Mouse (Mus musculus): ENCODE measurements around the gene Sestd1. TPM values are rescaled to one million over a fixed set of nuclear protein-coding genes. Genes with fewer than 3 reads are reported as not detected.

Gene Sestd1
- 17.1 and 18.4 TPM in 2 replicates for polyA plus RNA-seq (2015; fragmentation: Nextera tagmentation; extraction: Ambion mirVana)

DNA sequence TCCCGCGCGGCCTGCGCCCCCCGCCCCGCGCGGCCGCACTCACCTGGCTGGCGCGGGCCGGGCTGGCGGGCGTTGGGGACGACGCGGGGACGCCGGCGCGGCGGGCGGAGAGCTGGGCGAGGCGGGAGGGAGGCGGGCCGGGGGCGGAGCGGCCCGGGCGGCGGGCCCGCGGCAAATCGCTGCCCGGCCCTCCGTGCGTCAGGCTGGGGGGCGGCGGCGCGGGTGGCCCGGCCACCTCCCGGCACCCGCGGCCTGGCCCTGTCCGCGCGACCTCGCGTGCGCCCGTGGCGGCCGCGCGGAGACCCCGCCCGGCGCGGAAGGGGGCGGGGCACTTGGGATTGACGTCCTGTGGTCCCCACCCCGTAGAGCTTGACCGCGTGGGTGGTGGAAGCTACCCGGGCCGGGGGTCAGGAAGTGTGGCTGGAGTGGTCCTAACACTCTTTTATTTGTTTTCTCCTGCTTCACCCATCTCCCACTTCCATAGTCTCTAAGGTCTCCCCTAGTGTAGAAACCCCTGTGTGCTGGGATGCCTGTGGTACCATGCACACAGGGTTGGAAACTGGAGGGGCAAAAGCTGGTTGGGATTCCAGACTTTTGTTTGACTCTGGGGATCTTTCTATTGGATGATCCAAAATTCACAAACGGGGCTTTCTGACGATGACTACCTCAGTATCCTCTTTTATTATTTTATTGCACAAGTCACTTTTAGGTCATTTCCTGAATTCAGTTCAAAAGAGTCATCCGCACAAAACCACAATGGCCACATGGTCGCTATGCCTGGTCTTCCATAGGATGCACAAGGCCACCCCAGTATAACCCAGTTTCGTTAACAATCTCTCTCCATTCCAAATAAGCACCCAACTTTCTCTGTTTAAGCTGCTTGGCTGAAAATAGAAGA lies at the start of gene Sestd1:
Gene Sestd1 (minus strand): TSS at position 81 of the 898 bp plus-strand sequence.
- ATAC-seq (ENCODE audit: insufficient read depth, low FRiP score, low read depth) = peak; percentile 82
- WGBS = 7% methylated on average over 35 of the region's 73 CpGs

DNA sequence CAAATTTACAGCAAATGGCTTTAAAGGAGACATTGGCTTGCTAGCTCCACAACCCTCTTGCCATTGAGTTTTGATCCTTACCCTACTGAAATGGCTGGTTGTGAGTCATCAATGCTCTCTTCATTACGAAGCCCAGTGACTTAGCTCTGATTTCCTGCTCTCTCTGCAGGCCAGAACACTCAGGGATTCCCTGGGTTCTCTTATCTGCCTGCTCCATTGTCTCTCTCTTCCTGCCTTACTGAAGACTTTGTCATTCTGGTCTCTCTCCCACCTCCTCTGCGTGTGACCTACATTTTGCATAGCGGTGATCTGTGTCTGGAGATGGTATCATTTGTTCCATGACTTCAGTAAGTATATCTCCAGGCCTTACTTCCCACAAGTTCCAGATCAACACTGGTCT lies 46.9 kb upstream of the Sestd1 start:
- ATAC-seq (ENCODE audit: insufficient read depth, low FRiP score, low read depth) = no peak
- Histone ChIP-seq H3K27ac (no peak overlapping the region), H3K9me3 (no peaks in the 10 kb centered on the region), H3K4me1 (no peaks in the 10 kb centered on the region), H3K4me2 (no peak overlapping the region), H3K36me3 (no peaks in the 10 kb centered on the region), H3K27me3 (replicated peaks) (no peaks in the 10 kb centered on the region), H3K9ac (no peak overlapping the region), H3K4me3 (replicated peaks) (no peak overlapping the region)
- 76% methylated on average over 3 of the region's 3 CpGs for WGBS

More for the DNA sequence above, at the start of gene Sestd1:
- Histone ChIP-seq H3K9ac (peak within 1 kb of the TSS; percentile 88), H3K9me3 (no peaks in the 10 kb centered on the region), H3K4me1 (peaks cover 8% of the 10 kb centered on the region), H3K36me3 (no peaks in the 10 kb centered on the region), H3K4me3 (replicated peaks) (peak within 1 kb of the TSS; percentile 91), H3K27ac (peak within 1 kb of the TSS; percentile 65; the same call in 1 of the 2 replicates), H3K27me3 (replicated peaks) (no peaks in the 10 kb centered on the region), H3K4me2 (peak within 1 kb of the TSS; percentile 88)

DNA sequence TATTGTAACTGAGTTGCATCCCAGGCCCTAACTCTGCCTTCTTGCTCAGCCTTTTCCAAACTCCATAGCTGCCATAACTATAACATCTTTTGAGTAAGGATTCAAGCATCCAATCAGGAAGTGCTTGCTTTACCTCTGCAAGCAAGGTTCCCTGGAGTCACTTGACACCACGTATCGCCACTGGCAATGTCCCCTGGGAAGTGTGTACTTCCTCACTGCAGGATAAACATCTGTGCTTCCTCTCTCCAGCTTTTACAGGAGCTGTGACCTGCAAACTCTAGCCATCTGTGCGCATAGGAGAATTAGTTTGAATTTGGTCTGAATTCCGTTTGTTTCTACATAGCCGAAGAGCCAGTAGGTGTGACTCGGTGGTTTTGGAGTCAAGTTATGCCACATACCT lies 43.3 kb upstream of the Sestd1 start:
- Histone ChIP-seq H3K9me3 (no peaks in the 10 kb centered on the region), H3K27me3 (replicated peaks) (no peaks in the 10 kb centered on the region), H3K4me2 (no peak overlapping the region), H3K27ac (no peak overlapping the region), H3K4me3 (replicated peaks) (no peak overlapping the region), H3K9ac (no peak overlapping the region), H3K4me1 (no peaks in the 10 kb centered on the region), H3K36me3 (no peaks in the 10 kb centered on the region)
- no peak for ATAC-seq (ENCODE audit: insufficient read depth, low FRiP score, low read depth)
- 39% methylated on average over 6 of the region's 6 CpGs for WGBS

DNA sequence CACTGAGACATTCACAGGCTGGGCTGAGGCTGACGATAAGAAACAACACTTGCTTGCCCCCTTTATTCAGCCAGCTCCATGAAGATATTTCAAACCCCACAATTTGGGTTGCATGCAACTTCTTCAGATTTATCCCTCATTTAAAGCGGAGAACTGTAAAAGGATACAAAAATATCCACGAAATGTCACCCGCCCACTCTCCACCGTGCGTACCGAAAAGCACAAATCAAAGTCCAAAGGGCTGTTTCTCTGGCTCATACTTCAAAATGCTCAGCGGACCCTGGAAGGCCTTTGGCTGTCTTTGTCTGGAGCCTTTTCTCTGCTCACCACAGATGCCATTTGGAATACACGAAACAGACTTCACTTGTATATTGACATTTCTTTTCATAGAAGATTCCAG lies 42.8 kb upstream of the Sestd1 start:
- Histone ChIP-seq H3K4me2 (no peak overlapping the region), H3K27ac (no peak overlapping the region), H3K4me1 (no peaks in the 10 kb centered on the region), H3K36me3 (no peaks in the 10 kb centered on the region), H3K9ac (no peak overlapping the region), H3K9me3 (no peaks in the 10 kb centered on the region), H3K27me3 (replicated peaks) (no peaks in the 10 kb centered on the region), H3K4me3 (replicated peaks) (no peak overlapping the region)
- WGBS = 63% methylated on average over 9 of the region's 9 CpGs
- ATAC-seq (ENCODE audit: insufficient read depth, low FRiP score, low read depth) = no peak

DNA sequence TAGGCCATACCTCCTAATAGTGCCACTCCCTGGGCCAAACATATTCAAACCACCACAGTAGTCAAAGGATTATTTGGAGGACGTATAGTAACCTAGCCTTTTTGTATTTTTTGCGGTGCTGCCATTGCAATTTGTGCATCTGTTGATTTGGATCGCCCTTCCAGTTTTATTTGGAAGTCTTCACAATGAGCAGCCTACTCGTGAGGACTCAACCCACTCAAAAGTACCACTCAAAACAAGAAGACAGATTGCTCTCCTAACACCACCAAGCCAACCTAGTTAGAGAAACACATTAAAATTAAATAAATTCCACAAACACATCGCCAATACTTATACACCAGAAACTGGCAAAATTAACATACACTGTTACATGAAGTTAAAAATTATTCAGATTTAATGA lies 38.8 kb upstream of the Sestd1 start:
- ATAC-seq (ENCODE audit: insufficient read depth, low FRiP score, low read depth) = no peak
- Histone ChIP-seq H3K9ac (no peak overlapping the region), H3K4me2 (no peak overlapping the region), H3K36me3 (no peaks in the 10 kb centered on the region), H3K4me1 (no peaks in the 10 kb centered on the region), H3K27me3 (replicated peaks) (no peaks in the 10 kb centered on the region), H3K4me3 (replicated peaks) (no peak overlapping the region), H3K9me3 (no peaks in the 10 kb centered on the region), H3K27ac (no peak overlapping the region)
- 89% methylated on average over 5 of the region's 5 CpGs for WGBS

DNA sequence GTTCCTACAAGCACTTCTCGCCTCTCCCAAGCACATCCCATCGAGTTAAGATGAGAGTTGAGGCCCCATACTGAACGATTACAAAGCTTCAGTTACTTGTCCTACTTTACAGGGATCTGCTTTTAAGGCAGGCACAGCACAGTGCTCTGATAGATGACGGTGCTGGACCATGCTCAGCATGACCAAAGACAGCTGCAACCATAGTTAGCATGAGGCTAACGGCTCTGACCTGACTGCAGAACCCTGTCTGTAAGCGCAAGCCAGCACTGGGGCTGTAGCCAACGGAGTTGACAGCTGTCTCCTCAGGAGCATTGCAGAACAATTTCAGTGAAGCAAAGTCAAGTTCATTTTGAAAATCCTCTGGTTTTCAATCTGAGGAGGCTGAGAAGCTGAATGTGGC lies 36.6 kb upstream of the Sestd1 start:
- Histone ChIP-seq H3K4me1 (no peaks in the 10 kb centered on the region), H3K4me3 (replicated peaks) (no peak overlapping the region), H3K9me3 (no peaks in the 10 kb centered on the region), H3K27me3 (replicated peaks) (no peaks in the 10 kb centered on the region), H3K9ac (no peak overlapping the region), H3K4me2 (no peak overlapping the region), H3K36me3 (no peaks in the 10 kb centered on the region), H3K27ac (no peak overlapping the region)
- 29% methylated on average over 7 of the region's 7 CpGs for WGBS
- no peak; the same call in 1 of the 2 replicates for ATAC-seq (ENCODE audit: insufficient read depth, low FRiP score, low read depth)

DNA sequence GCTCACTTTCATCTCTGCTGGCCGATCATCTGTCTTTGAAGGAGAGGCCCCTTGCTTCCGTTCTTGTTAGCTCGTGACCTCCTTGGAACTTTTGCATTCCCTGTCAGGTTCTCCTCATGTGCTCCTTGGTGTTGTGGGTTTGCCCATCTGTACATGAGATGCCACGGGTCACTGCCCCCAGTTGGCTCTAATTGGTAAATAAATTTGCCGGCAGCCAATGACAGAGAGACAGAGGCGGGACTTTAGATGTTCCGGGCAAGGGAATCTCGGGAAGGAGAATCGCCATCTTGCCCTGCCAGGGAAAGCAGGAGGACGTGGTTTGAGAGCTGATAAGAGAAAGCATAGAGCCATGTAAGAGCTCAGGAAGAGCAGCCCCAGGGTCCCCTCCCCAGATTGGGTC lies 33.5 kb upstream of the Sestd1 start:
- no peaks in the 10 kb centered on the region for H3K4me1 ChIP-seq
- H3K27ac ChIP-seq = no peak overlapping the region
- H3K36me3 ChIP-seq = no peaks in the 10 kb centered on the region
- no peak for ATAC-seq (ENCODE audit: insufficient read depth, low FRiP score, low read depth)
- H3K4me2 ChIP-seq = no peak overlapping the region
- H3K9ac ChIP-seq = no peak overlapping the region
- no peak overlapping the region for H3K4me3 ChIP-seq (replicated peaks)
- 88% methylated on average over 10 of the region's 10 CpGs for WGBS
- H3K9me3 ChIP-seq = no peaks in the 10 kb centered on the region
- H3K27me3 ChIP-seq (replicated peaks) = no peaks in the 10 kb centered on the region

DNA sequence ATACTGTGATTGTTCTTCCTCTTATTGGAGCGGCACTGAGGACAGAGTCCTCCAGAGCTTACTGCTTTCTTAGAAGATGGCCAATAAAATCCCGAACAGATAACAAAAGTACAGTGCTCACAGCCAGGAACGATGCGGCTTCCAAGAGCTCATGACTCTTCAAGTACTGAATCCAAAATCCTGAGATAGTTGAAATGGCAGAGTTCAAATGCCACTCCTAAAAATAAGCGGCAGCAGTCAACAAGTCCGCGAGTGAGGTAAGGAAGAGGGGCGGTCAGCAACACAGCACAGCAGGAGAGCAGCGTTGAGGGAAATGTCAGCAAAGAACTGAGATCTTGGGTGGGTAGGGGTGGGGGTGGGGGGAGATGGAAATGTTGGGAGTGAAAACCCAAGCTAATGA lies 32.2 kb upstream of the Sestd1 start:
- Histone ChIP-seq H3K27me3 (replicated peaks) (no peaks in the 10 kb centered on the region), H3K9ac (no peak overlapping the region), H3K4me3 (replicated peaks) (no peak overlapping the region), H3K4me1 (no peaks in the 10 kb centered on the region), H3K27ac (no peak overlapping the region), H3K36me3 (no peaks in the 10 kb centered on the region), H3K9me3 (no peaks in the 10 kb centered on the region), H3K4me2 (no peak overlapping the region)
- ATAC-seq (ENCODE audit: insufficient read depth, low FRiP score, low read depth) = no peak
- WGBS = 70% methylated on average over 9 of the region's 9 CpGs

DNA sequence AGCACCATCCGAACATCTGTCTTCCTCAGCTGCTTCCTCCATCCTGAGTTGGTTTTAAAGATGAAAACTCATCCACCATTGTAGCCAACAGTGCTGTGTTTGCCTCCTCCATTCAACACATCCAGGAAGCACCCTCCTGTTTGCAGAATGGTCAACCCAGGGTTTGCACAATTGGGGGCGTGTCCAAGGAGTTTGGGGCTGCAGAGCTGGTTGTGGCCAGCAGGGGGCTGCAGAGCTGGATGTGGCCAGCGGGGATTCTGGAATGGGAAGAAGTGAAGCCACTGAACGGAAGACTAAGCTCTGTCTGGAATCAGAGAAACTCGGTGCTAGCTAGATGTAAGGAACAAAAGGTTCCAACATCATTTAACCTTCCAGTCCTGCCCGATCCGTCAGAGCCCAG lies 28.9 kb upstream of the Sestd1 start:
- H3K9ac ChIP-seq = no peak overlapping the region
- H3K27me3 ChIP-seq (replicated peaks) = no peaks in the 10 kb centered on the region
- H3K27ac ChIP-seq = no peak overlapping the region
- no peak; the same call in 1 of the 2 replicates for ATAC-seq (ENCODE audit: insufficient read depth, low FRiP score, low read depth)
- H3K4me2 ChIP-seq = no peak overlapping the region
- 58% methylated on average over 7 of the region's 7 CpGs for WGBS
- no peaks in the 10 kb centered on the region for H3K36me3 ChIP-seq
- no peaks in the 10 kb centered on the region for H3K4me1 ChIP-seq
- H3K4me3 ChIP-seq (replicated peaks) = no peak overlapping the region
- H3K9me3 ChIP-seq = no peaks in the 10 kb centered on the region

DNA sequence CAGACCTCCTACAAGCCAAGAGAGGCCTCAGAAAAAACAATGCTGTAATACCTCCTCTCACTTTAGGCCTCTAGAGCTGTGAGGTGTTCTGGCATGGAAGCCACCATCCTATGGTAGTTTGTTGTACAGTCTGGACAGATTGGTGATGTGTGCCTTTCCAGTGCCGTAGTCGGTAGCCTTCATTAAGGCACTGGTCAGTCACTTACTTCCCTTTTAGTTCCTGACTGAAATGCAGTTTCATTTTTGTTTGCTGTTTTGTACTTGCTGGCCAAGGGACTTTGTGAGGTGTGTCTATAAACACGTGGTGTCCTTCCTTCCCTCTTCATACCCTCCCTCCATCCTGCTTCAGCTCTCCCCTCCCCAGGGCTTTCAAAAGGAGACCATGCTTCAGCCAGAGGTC lies 24.1 kb upstream of the Sestd1 start:
- WGBS = 59% methylated on average over 3 of the region's 3 CpGs
- no peak for ATAC-seq (ENCODE audit: insufficient read depth, low FRiP score, low read depth)

DNA sequence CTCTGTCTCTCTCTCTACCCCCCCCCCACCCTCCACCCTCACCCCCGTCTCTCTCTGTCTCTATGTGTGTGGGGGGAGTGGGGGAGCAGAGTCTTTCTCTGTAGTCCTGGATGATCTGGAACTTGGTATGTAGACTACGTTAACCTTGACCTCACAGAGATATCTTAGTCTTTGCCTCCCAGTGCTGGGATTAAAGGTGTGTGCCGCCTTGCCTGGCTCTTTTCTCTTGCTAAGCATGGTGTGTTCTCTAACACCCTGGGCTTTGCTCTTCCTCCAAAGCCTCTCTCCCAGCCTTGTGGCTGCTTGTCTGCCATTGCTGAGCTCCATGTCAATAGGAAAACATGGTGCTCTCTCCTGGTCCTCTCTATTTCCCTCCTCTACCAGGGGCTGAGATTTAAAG lies 23.3 kb upstream of the Sestd1 start:
- H3K27me3 ChIP-seq (replicated peaks) = no peaks in the 10 kb centered on the region
- no peaks in the 10 kb centered on the region for H3K36me3 ChIP-seq
- H3K4me2 ChIP-seq = no peak overlapping the region
- H3K4me1 ChIP-seq = 0 out of 2 replicates have a peak, but pooled peaks cover 2% of the 10 kb centered on the region
- no peak overlapping the region for H3K4me3 ChIP-seq (replicated peaks)
- no peaks in the 10 kb centered on the region for H3K9me3 ChIP-seq
- no peak overlapping the region for H3K27ac ChIP-seq
- ATAC-seq (ENCODE audit: insufficient read depth, low FRiP score, low read depth) = no peak
- WGBS = 55% methylated on average over 3 of the region's 3 CpGs
- no peak overlapping the region for H3K9ac ChIP-seq

More for the DNA sequence above, 24.1 kb upstream of the Sestd1 start:
- H3K4me1 ChIP-seq = 0 out of 2 replicates have a peak, but pooled peaks cover 2% of the 10 kb centered on the region
- H3K27me3 ChIP-seq (replicated peaks) = no peaks in the 10 kb centered on the region
- no peak overlapping the region for H3K4me2 ChIP-seq
- H3K4me3 ChIP-seq (replicated peaks) = no peak overlapping the region
- H3K9me3 ChIP-seq = no peaks in the 10 kb centered on the region
- H3K36me3 ChIP-seq = no peaks in the 10 kb centered on the region
- H3K9ac ChIP-seq = no peak overlapping the region
- no peak overlapping the region for H3K27ac ChIP-seq

DNA sequence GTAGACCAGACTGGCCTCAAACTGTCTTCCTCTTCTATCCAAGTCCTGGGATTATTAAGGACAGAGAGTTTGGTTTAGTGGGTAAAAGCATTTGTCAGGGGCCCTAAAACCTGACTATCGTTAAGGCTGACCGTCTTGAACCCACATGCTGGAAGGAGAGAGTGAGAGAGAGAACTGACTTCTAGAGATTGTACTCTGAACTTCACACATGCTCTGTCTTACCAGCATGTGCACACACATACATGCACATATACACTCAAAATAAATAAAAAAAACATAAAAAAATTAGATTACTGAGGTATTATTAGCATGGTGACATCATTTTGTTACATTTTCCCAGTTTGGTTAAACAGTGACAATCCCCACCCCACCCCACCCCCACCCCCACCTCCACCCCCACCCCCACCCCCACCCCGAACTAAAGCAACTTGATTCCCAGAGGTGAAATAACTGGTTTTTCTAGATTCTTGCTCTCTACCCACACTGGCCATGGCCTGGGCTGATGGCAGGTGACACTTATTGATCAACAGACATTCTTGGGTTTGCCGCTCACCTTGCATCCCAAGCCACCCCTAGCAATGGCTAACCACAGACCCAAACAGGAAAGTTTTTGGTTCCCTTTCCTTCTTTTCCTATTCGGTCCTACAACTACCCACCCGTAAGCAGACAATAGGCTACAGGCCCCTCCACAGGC lies 22.4 kb upstream of the Sestd1 start:
- ATAC-seq (ENCODE audit: insufficient read depth, low FRiP score, low read depth) = peak; percentile 65; the same call in 1 of the 2 replicates
- no peak overlapping the region for H3K9ac ChIP-seq
- H3K9me3 ChIP-seq = no peaks in the 10 kb centered on the region
- peak overlapping the region; percentile 41; the same call in 1 of the 2 replicates for H3K27ac ChIP-seq
- H3K27me3 ChIP-seq (replicated peaks) = no peaks in the 10 kb centered on the region
- H3K36me3 ChIP-seq = no peaks in the 10 kb centered on the region
- 0 out of 2 replicates have a peak, but pooled peaks cover 2% of the 10 kb centered on the region for H3K4me1 ChIP-seq
- no peak overlapping the region for H3K4me3 ChIP-seq (replicated peaks)
- WGBS = 49% methylated on average over 6 of the region's 6 CpGs
- H3K4me2 ChIP-seq = no peak overlapping the region
